ENCODE assay signal across 24 mouse cellular contexts in the genomic region with DNA sequence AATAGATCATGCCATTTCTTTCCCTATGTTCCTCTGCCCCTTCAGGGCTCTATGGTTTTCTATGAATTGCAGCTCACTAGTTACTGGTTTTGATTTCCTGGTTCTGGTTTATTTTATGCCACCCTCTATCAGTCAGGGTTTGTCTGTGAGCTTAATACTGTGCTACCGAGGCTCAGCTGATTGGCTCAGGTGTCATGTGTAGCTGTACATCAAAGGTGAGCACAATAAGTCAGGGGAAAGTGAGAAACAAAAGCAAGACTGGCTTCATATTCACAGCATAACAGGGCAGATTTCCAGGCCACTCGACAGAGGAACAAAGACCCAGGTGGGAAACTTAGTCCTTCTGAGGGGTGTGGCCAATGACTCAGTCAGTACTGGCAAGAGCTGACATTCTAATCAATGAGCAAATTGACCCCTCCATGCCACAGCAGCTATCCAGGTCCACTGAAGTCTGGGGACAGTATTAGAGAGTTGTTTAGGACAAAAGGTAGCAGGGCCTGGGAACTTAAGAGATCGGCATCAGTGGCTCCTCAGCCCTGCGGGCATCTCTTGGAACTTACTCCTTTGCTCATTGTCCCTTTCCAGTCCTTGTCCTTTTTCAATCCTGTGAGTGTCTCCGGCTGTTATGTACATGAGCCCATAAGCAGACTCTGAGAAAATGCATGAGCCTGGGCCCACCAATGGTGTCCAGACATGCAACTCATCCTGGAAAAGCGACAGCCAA.
"Had no signal": no experiment of that assay in that cellular context is flagged by ENCODE, and none has a peak within 500 bp of the region (broad histone marks: within the 10 kb centered on the region; RNA-seq: fewer than 3 reads in every experiment).

No protein-coding gene starts in this region.

- DNase-seq: gastrocnemius, postnatal 14 days; gastrocnemius, postnatal 36 days; heart, adult 2 months; heart, postnatal 14 days; heart, postnatal 36 days; kidney, adult 11 months; kidney, adult 2 months; kidney, adult 9 months; kidney, postnatal 14 days; kidney, postnatal 36 days; layer of hippocampus, adult 9-11 months; layer of hippocampus, postnatal 36 days; left cerebral cortex, postnatal 4 days had no signal

- H3K36me3 ChIP-seq: heart, embryonic 12.5 days; hindbrain, embryonic 13.5 days; hindbrain, embryonic 15.5 days; intestine, embryonic 15.5 days; kidney, embryonic 15.5 days; limb, embryonic 13.5 days; limb, embryonic 15.5 days; liver, embryonic 12.5 days had no signal

- H3K9me3 ChIP-seq: heart, embryonic 12.5 days; hindbrain, embryonic 13.5 days; hindbrain, embryonic 15.5 days; intestine, embryonic 15.5 days; kidney, embryonic 15.5 days; limb, embryonic 13.5 days; limb, embryonic 15.5 days; liver, embryonic 12.5 days had no signal

- H3K4me3 ChIP-seq: heart, adult 2 months; heart, embryonic 12.5 days; hindbrain, embryonic 13.5 days; hindbrain, embryonic 15.5 days; intestine, embryonic 15.5 days; kidney, embryonic 15.5 days; limb, embryonic 13.5 days; limb, embryonic 15.5 days; liver, embryonic 12.5 days had no signal

- ATAC-seq: hindbrain, postnatal 0 days; liver, embryonic 12.5 days had no signal

- H3K9ac ChIP-seq: heart, embryonic 12.5 days; hindbrain, embryonic 13.5 days; hindbrain, embryonic 15.5 days; intestine, embryonic 15.5 days; kidney, embryonic 15.5 days; limb, embryonic 13.5 days; limb, embryonic 15.5 days; liver, embryonic 12.5 days; liver, embryonic 14.5 days had no signal

- H3K27ac ChIP-seq: heart, adult 2 months; hindbrain, embryonic 13.5 days; hindbrain, embryonic 15.5 days; hindbrain, postnatal 0 days; intestine, embryonic 15.5 days; kidney, embryonic 15.5 days; kidney, postnatal 0 days; limb, embryonic 13.5 days; limb, embryonic 15.5 days; liver, embryonic 12.5 days; liver, embryonic 14.5 days had no signal

- H3K4me1 ChIP-seq: heart, embryonic 12.5 days; hindbrain, embryonic 13.5 days; hindbrain, embryonic 15.5 days; intestine, embryonic 15.5 days; kidney, embryonic 15.5 days; limb, embryonic 13.5 days; limb, embryonic 15.5 days; liver, embryonic 12.5 days had no signal

- H3K27me3 ChIP-seq: heart, embryonic 12.5 days; hindbrain, embryonic 13.5 days; hindbrain, embryonic 15.5 days; intestine, embryonic 15.5 days; kidney, embryonic 15.5 days; limb, embryonic 13.5 days; limb, embryonic 15.5 days; liver, embryonic 12.5 days had no signal

- H3K4me2 ChIP-seq: heart, embryonic 12.5 days; hindbrain, embryonic 13.5 days; hindbrain, embryonic 15.5 days; intestine, embryonic 15.5 days; kidney, embryonic 15.5 days; limb, embryonic 13.5 days; limb, embryonic 15.5 days; liver, embryonic 12.5 days had no signal
